19 mouse cellular contexts compared by ENCODE assay signal in the genomic region with DNA sequence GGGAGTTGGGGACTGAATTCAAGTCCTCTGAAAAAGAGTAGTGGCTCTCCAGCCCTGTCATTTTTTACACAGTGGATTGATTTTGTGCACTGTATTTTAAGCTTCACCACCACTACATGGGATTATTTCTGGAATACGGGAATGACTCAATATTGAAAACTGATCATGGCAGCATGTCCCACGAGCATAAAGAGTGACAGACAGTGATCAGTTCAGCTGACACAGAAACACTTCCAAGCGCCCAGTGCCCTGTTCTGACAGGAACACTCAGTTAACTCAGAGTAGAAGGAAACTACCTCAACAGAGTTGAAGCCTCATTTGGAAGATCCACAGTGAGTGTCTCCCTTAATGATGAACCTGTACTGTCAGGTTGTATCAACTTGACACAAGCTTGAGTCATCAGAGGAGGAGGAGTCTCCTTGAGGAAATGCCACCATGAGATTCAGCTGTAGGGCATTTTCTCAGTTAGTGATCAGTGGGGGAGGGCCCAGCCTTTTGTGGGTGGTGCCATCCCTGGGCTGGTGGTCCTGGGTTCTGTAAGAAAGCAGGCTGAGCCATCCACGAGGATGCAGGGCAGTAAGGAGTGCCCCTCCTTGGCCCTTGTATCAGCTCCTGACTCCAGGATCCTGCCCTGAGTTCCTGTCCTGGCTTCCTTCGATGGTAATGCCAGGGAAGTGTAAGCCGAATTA.
DNase-seq lines count a peak whose midpoint lies in the region; ATAC-seq and TF ChIP-seq lines count a peak whose summit lies in the region.
"Had no signal": no experiment of that assay in that cellular context is flagged by ENCODE, and none has a peak within 500 bp of the region (broad histone marks: within the 10 kb centered on the region; RNA-seq: fewer than 3 reads in every experiment).

No protein-coding gene starts in this region.

- peak overlapping the region; percentile 12; the same call in 1 of the 2 replicates for H3K27ac ChIP-seq in midbrain, postnatal 0 days (ENCODE audit: low read depth, low read length)
- no peak overlapping the region for H3K27ac ChIP-seq in midbrain, embryonic 11.5 days (ENCODE audit: low read depth, low read length)
- no peak overlapping the region for H3K27ac ChIP-seq in hindbrain, embryonic 12.5 days
- H3K27ac ChIP-seq: embryonic facial prominence, embryonic 10.5 days; forebrain, embryonic 13.5 days had no signal

- H3K4me3 ChIP-seq in midbrain, postnatal 0 days (ENCODE audit: low read depth, low read length) = no peak overlapping the region
- H3K4me3 ChIP-seq in midbrain, embryonic 11.5 days (ENCODE audit: low read depth, low read length) = no peak overlapping the region
- no peak overlapping the region for H3K4me3 ChIP-seq in myocyte
- H3K4me3 ChIP-seq in hindbrain, embryonic 12.5 days = no peak overlapping the region
- H3K4me3 ChIP-seq: embryonic facial prominence, embryonic 10.5 days; forebrain, embryonic 13.5 days; heart, embryonic 12.5 days had no signal

- intact Hi-C loops in heart, postnatal 25 days (cut with DNase I) = no loop called here

- no peak overlapping the region for H3K4me2 ChIP-seq in midbrain, postnatal 0 days (ENCODE audit: low read depth, low read length, poor library complexity, severe bottlenecking)
- no peak overlapping the region for H3K4me2 ChIP-seq in midbrain, embryonic 11.5 days
- H3K4me2 ChIP-seq in myocyte (ENCODE audit: low read depth) = peak overlapping the region; percentile 16
- no peak overlapping the region for H3K4me2 ChIP-seq in hindbrain, embryonic 12.5 days (replicated peaks)
- H3K4me2 ChIP-seq: forebrain, embryonic 13.5 days; heart, embryonic 12.5 days had no signal

- peaks cover 16% of the 10 kb centered on the region for H3K79me2 ChIP-seq in myocyte (ENCODE audit: control insufficient read depth, insufficient read depth)

- WGBS in midbrain, postnatal 0 days = 64% methylated on average over 6 of the region's 6 CpGs
- WGBS in midbrain, embryonic 11.5 days = 77% methylated on average over 6 of the region's 6 CpGs
- WGBS in hindbrain, embryonic 12.5 days = 66% methylated on average over 6 of the region's 6 CpGs

- H3K4me1 ChIP-seq in midbrain, postnatal 0 days (ENCODE audit: insufficient read depth, low read length) = no peaks in the 10 kb centered on the region
- no peaks in the 10 kb centered on the region for H3K4me1 ChIP-seq in midbrain, embryonic 11.5 days (ENCODE audit: control insufficient read depth, insufficient read depth, low read length)
- peaks cover 3% of the 10 kb centered on the region; the same call in 1 of the 2 replicates for H3K4me1 ChIP-seq in hindbrain, embryonic 12.5 days

- DNase-seq in adrenal gland, adult 2 months = peak; percentile 31
- no peak for DNase-seq in adrenal gland, postnatal 25 days
- DNase-seq in heart, adult 11 months = peak; percentile 79
- no peak for DNase-seq in heart, postnatal 25 days (ENCODE audit: low spot score)
- DNase-seq in midbrain, postnatal 0 days (ENCODE audit: low spot score) = no peak
- no peak for DNase-seq in midbrain, embryonic 11.5 days (ENCODE audit: low spot score, missing footprints)
- DNase-seq: adrenal gland, adult 8-10 months; cerebellum, adult 11-12 months; cerebellum, postnatal 10 days; forebrain, postnatal 0 days; heart, postnatal 36 days had no signal

- no peak for ATAC-seq in midbrain, postnatal 0 days (ENCODE audit: low FRiP score)
- ATAC-seq in midbrain, embryonic 11.5 days (ENCODE audit: low FRiP score) = no peak
- ATAC-seq in hindbrain, embryonic 12.5 days (ENCODE audit: low FRiP score) = no peak
- ATAC-seq: forebrain, embryonic 13.5 days; forebrain, postnatal 0 days; hindbrain, embryonic 16.5 days; inflammation-experienced regulatory T-cells, adult 6 months had no signal

- no peak overlapping the region for H3ac ChIP-seq in myocyte (ENCODE audit: control insufficient read depth, insufficient read length)

- no peak overlapping the region for H3K9ac ChIP-seq in midbrain, postnatal 0 days (replicated peaks; ENCODE audit: low read length, poor library complexity, severe bottlenecking)
- H3K9ac ChIP-seq in midbrain, embryonic 11.5 days (ENCODE audit: low read length) = no peak overlapping the region
- H3K9ac ChIP-seq in hindbrain, embryonic 12.5 days = no peak overlapping the region
- H3K9ac ChIP-seq: forebrain, embryonic 13.5 days; forebrain, postnatal 0 days; heart, embryonic 12.5 days had no signal

- no peak for TF ChIP-seq POLR2A in myocyte (IDR thresholded peaks at IDR 0.05; ENCODE audit: insufficient read length, low read depth)

- H3K27me3 ChIP-seq in midbrain, postnatal 0 days (ENCODE audit: insufficient read depth, low read length) = no peaks in the 10 kb centered on the region
- no peaks in the 10 kb centered on the region for H3K27me3 ChIP-seq in midbrain, embryonic 11.5 days (ENCODE audit: control insufficient read depth, insufficient read depth, low read length)
- no peaks in the 10 kb centered on the region for H3K27me3 ChIP-seq in myocyte (ENCODE audit: control insufficient read depth, insufficient read depth, insufficient read length)
- H3K27me3 ChIP-seq in hindbrain, embryonic 12.5 days = no peaks in the 10 kb centered on the region
- H3K27me3 ChIP-seq: CH12.LX; forebrain, embryonic 13.5 days; heart, embryonic 12.5 days had no signal

- TF ChIP-seq CTCF in midbrain, postnatal 0 days (IDR thresholded peaks at IDR 0.05) = no peak

- no peaks in the 10 kb centered on the region for H3K9me3 ChIP-seq in midbrain, postnatal 0 days (ENCODE audit: low read length)
- H3K9me3 ChIP-seq in midbrain, embryonic 11.5 days (ENCODE audit: control insufficient read depth, low read length) = no peaks in the 10 kb centered on the region
- no peaks in the 10 kb centered on the region for H3K9me3 ChIP-seq in hindbrain, embryonic 12.5 days (replicated peaks)
- H3K9me3 ChIP-seq: embryonic facial prominence, embryonic 10.5 days; forebrain, embryonic 13.5 days; heart, embryonic 12.5 days had no signal

- 0 out of 2 replicates have a peak, but pooled peaks cover 9% of the 10 kb centered on the region for H3K36me3 ChIP-seq in midbrain, postnatal 0 days (ENCODE audit: insufficient read depth, low read length)
- peaks cover 5% of the 10 kb centered on the region; the same call in 1 of the 2 replicates for H3K36me3 ChIP-seq in midbrain, embryonic 11.5 days (ENCODE audit: control insufficient read depth, insufficient read depth, low read length)
- no peaks in the 10 kb centered on the region for H3K36me3 ChIP-seq in myocyte (ENCODE audit: control insufficient read depth, insufficient read depth)
- peaks cover 11% of the 10 kb centered on the region for H3K36me3 ChIP-seq in hindbrain, embryonic 12.5 days

TF ChIP-seq in myocyte, 11 proteins besides CTCF, POLR2A, EP300 and RAD21:
- TF ChIP-seq MYOD1 (IDR thresholded peaks at IDR 0.05; ENCODE audit: control insufficient read depth in 1 of 3, insufficient read length in 2 of 3, low read depth in 2 of 3) (no peak), TCF12 (IDR thresholded peaks at IDR 0.05; ENCODE audit: insufficient read depth, poor library complexity, severe bottlenecking) (no peak), E2F4 (IDR thresholded peaks at IDR 0.05; ENCODE audit: insufficient read depth) (no peak), POLR2AphosphoS2 (IDR thresholded peaks at IDR 0.05; ENCODE audit: insufficient read length, low read depth) (no peak), TCF3 (IDR thresholded peaks at IDR 0.05; ENCODE audit: insufficient read length, low read depth) (no peak), USF1 (IDR thresholded peaks at IDR 0.05; ENCODE audit: low read depth) (no peak), MYOG (IDR thresholded peaks at IDR 0.05; ENCODE audit: control insufficient read depth in 1 of 3, insufficient read depth in 1 of 3, insufficient read length in 2 of 3, low read depth in 2 of 3) (no peak), MAX (IDR thresholded peaks at IDR 0.05; ENCODE audit: low read depth) (no peak)
TF ChIP-seq in myocyte: peak in this region for 0.

Comparison
In these comparisons a context has a peak if more than half of its experiments do, and no peak if none do; other contexts are left out.
1. DNase-seq: peak in adrenal gland, adult 2 months (single experiment) and heart, adult 11 months (single experiment); none in adrenal gland, postnatal 25 days (single experiment), heart, postnatal 25 days (single experiment), midbrain, postnatal 0 days (single experiment) and midbrain, embryonic 11.5 days (single experiment).